Mouse (Mus musculus) thymus, adult 2 months (tissue): ENCODE measurements at regions not wholly inside any gene's neighbourhood (a gene's known extent, or its start where the extent isn't known, plus 50 kb on each side); places are given as distances from the start of the nearest gene placed in this dataset.

Experiments used
- CTCF ChIP-seq: fragments of 200-500 bp; IDR thresholded peaks from 2 replicates; pipeline ENCODE4 v1.5.1; 2012; ENCODE audit warnings: mild to moderate bottlenecking, control low read depth, low read length, moderate library complexity, borderline replicate concordance; ENCODE audit not compliant: control insufficient read depth, poor library complexity, insufficient read depth; ENCODE audit errors: extremely low read depth
- POLR2A ChIP-seq: fragments of 200-500 bp; IDR thresholded peaks from 2 replicates; pipeline ENCODE4 v1.6.1; 2012; ENCODE audit warnings: mild to moderate bottlenecking, low read length, control low read depth, moderate library complexity; ENCODE audit not compliant: control insufficient read depth, poor library complexity, insufficient read depth; ENCODE audit errors: extremely low read depth

DNA sequence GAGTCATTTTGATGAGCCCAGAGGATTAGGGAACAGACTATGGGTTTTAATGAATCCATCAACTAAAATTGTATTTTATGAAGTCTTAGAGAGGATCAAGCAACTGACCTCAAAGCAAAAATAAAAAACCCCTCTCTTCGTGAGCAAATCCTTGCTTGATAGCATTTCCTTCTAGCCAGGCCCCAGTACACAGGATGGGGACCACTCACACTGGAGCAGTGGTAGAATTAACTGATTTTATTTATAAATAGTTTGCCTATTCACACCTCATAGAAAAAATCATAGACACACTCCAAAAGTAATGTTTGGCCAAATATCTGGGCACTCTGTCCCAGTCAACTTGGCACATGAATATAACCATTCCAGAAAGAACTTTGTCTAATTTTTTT is 649.0 kb upstream of the Cited2 start:
- no peak for TF ChIP-seq CTCF
- no peak for TF ChIP-seq POLR2A
